Comparison of ENCODE assay signal across 11 mouse cellular contexts in genomic region chr15:80343031-80343430, GRCm38 (mm10). TPM values are rescaled to one million over a fixed set of nuclear protein-coding genes. Genes with fewer than 3 reads are reported as not detected.
DNase-seq lines count a peak whose midpoint lies in the region; ATAC-seq lines count a peak whose summit lies in the region.
"Had no signal": no experiment of that assay in that cellular context is flagged by ENCODE, and none has a peak within 500 bp of the region (broad histone marks: within the 10 kb centered on the region; RNA-seq: fewer than 3 reads in every experiment).

No protein-coding gene starts in this region.

- peak; percentile 95 for DNase-seq in left cerebral cortex, postnatal 4 days
- DNase-seq in left cerebral cortex, adult 18-20 months (ENCODE audit: low spot score in 2 of 2), result no peak
- DNase-seq in adrenal gland, postnatal 14 days, result peak; percentile 75
- peak; percentile 97 for DNase-seq in cerebellum, adult 8-10 months
- DNase-seq in kidney, postnatal 4 days, result peak; percentile 54 to 73
- DNase-seq in frontal cortex, postnatal 36 days (ENCODE audit: low spot score in 2 of 2), result no peak
- no peak for DNase-seq in yolk sac, embryonic 10.5 days (ENCODE audit: low spot score)

- no peak for ATAC-seq in intestine, embryonic 16.5 days

- no peak overlapping the region for H3K4me3 ChIP-seq in intestine, embryonic 16.5 days (ENCODE audit: low read length)

- H3K9me3 ChIP-seq in intestine, embryonic 16.5 days (ENCODE audit: control insufficient read depth, low read length), result no peaks in the 10 kb centered on the region

- H3K36me3 ChIP-seq in intestine, embryonic 16.5 days (ENCODE audit: control insufficient read depth, insufficient read depth, low read length), result no peaks in the 10 kb centered on the region

- no peak overlapping the region for H3K9ac ChIP-seq in intestine, embryonic 16.5 days (ENCODE audit: low read depth, low read length)

- no peak overlapping the region for H3K27ac ChIP-seq in intestine, embryonic 16.5 days (ENCODE audit: low read length)

- H3K4me2 ChIP-seq in intestine, embryonic 16.5 days (ENCODE audit: low read depth, low read length), result no peak overlapping the region

- WGBS in intestine, embryonic 16.5 days, result 50% methylated on average over 10 of the region's 10 CpGs

- H3K27me3 ChIP-seq in intestine, embryonic 16.5 days (replicated peaks; ENCODE audit: control insufficient read depth, insufficient read depth, low read length), result no peaks in the 10 kb centered on the region

- intact Hi-C loops in left cerebral cortex, postnatal 4 days (cut with DNase I), result no loop called here

- H3K4me1 ChIP-seq in intestine, embryonic 16.5 days (ENCODE audit: control insufficient read depth, insufficient read depth, low read length), result no peaks in the 10 kb centered on the region

RNA-seq across cellular contexts. Expression of gene Cacna1i, which starts 56.0 kb away (rescaled TPM):
- 10 to 100 TPM; 43.3 to 44.4 TPM for total RNA-seq in left cerebral cortex, postnatal 4 days (2021)
- 10 to 100 TPM; 58.9 to 60.7 TPM for total RNA-seq in left cerebral cortex, adult 18-20 months (2021)
- total RNA-seq in adrenal gland, postnatal 14 days (2021), result 0.63 and 0.83 TPM in 2 replicates
- polyA plus RNA-seq in intestine, embryonic 16.5 days (2015; fragmentation: Nextera tagmentation; extraction: Ambion mirVana), result 0.05 TPM in 1 of 2 replicates, not detected in the other
- total RNA-seq: hematopoietic stem cell, adult 5-6 weeks; megakaryocyte progenitor cell, adult 5-6 weeks had no signal
- polyA plus RNA-seq: limb, embryonic 11.5 days had no signal

Comparison
In these comparisons a context has a peak if more than half of its experiments do, and no peak if none do; other contexts are left out.
1. DNase-seq: peak in left cerebral cortex, postnatal 4 days (single experiment), adrenal gland, postnatal 14 days (single experiment), cerebellum, adult 8-10 months (single experiment) and kidney, postnatal 4 days (2 of 2); none in left cerebral cortex, adult 18-20 months (0 of 2), frontal cortex, postnatal 36 days (0 of 2) and yolk sac, embryonic 10.5 days (single experiment).
2. RNA of gene Cacna1i, which starts 56.0 kb away (total RNA-seq): 58.9 to 60.7 TPM in left cerebral cortex, adult 18-20 months and 43.3 to 44.4 TPM in left cerebral cortex, postnatal 4 days; 0.63 to 0.83 TPM in adrenal gland, postnatal 14 days; every median in the first group is over 10 times any median in the second.